Mouse (Mus musculus) A20 (cell line): ENCODE results near the gene Ror2.

ENCODE experiments used
- DNase-seq: peaks from one replicate; pipeline ENCODE4 v3.0.0-alpha.2; 2011; ENCODE audit warnings: low read depth, low spot score

Ror2 gene

DNA sequence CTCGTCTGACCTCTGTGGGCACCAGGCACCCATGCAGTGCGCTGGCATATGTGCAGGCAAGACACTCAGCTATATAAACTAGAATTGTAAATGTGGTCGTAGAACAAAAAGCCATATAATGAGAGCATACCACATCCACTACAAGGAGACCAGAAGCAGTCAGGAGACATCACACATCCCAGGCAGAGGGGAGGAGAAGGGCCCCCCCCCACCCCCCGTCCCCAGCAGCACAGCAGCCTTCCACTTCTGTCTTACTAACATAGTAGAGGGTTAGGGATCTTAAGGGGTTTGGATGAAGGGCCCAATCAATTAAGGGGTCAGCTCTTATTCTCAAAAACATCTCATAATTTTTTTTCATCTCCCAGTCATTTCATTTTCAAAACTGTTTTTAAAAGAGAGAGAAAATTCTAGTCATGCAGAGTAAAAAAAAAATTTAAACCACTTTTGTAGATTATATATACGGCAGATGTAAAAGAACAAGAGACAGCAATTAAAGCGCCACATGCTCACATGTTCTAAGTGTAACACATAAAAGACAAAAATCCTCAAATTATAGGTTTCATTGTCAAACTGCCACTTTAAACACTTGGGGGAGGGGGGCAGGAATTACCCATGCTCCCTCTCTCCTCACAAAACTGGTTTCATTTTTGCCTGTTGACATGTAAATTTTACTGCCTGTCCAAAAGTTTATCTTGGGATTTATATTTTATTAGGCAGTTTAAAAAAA is 89.8 kb downstream of the Ror2 start:
- no peak for DNase-seq

DNA sequence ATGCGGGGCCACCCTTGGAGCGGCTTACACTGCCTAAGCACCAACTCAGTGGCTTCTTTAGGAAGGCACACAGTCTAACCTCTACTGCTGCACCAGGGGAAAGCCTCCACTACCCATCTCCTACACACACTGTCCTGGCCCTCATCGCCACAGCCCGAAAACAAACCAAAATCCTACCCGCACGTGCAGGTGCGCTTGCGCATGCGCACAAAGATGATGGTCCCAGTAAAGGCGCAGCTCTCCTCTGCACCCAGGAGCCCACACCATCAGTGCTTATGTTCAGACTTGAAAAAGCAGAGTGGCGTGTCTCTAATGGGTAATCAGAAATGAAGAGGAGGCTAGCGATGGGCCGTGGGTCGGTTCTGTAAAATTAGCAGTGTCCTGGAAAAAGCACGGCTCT is 91.6 kb downstream of the Ror2 start:
- no peak for DNase-seq

DNA sequence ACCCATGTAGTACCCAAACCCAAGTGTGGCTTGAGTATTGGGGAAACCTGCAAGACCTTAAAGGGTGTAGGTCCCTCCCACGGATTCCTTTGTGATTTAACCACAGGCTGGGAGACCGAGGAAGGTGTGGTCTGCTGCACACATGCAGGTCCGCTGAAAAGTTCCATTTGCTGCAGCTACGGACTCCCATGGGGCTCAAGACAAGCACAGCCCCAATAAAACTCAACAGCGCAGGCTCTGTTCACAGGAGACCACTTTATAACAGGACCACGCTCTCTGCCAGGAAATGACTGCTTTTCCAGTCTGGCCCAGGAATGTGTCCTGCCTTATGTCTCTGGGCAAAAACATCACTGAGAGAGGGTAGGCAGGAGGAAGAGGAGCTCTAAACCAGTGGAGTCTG is 92.2 kb downstream of the Ror2 start:
- DNase-seq = no peak

DNA sequence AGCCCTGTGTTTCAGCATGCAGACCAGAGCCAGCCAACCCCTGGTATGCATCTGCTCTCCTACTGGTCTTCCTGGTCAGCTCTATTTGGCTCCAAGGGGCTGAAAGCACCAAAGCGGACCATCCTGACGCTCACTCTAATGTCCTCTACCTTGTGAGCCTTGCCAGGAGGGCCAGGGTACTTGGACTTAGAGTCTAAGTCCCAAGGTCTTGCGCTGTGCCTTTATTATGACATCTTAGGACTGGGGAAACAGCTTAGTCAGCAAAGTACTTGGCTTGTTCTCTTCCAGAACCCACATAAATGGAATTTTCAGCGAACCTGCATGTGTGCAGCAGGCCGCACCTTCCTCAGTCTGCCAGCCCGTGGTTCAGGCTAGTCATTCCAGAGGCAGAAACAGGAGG is 93.6 kb downstream of the Ror2 start:
- DNase-seq = no peak

DNA sequence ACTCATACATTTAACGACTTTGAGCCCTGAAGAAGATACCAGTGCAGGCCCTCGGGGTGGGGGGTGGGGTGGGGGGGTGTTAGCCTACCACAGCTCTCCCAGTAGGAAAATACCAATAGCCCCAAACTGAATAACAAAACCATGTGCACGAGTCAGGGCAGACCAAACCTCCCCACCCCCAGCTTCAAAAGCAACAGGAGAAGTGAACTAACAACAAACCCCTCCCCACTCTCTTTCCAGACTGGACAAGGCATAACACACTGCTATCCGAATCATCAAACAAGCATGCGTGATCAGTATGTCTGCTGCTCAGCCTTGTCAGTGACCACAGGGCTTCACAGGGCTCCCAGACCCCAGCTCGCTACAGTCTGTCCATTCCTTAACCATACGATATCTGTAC is 94.3 kb downstream of the Ror2 start:
- no peak for DNase-seq

DNA sequence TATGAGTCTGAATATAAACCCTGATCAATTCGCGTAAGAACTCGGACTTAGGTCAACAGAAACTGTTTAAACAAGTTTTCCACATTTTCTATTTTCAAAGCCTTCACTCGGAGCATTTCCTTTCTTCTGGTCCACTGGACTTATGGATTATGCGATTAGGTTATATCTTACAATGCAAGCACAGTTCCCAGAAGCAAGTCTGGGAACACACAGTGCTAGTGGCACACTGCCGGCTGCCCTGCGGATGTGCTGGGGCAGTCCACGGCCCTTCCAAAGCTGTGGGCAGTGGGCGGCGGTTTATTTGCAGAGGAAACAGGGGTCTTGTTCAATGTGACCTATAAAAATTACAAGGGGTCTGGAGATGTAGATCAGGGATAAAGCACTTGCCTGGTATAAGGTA is 97.0 kb downstream of the Ror2 start:
- DNase-seq = no peak

DNA sequence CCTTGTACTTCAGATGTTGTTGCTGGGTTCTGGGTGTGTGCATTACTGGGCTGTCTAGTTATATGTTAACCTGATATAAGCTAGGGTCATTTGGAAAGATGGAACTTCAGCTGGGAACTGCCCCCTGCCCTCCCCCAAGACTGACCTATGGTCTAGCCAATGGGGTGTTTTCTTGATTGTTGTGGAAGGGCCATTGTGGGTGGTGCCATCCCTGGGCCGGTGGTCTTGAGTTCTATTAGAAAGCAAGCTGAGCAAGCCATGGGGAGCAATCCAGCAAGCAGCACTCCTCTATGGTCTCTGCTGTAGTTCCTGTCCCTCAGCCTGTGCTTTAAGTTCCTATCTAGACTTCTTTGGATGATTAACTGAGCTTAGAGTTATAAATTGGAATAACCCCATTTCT is 101.1 kb downstream of the Ror2 start:
- no peak for DNase-seq

DNA sequence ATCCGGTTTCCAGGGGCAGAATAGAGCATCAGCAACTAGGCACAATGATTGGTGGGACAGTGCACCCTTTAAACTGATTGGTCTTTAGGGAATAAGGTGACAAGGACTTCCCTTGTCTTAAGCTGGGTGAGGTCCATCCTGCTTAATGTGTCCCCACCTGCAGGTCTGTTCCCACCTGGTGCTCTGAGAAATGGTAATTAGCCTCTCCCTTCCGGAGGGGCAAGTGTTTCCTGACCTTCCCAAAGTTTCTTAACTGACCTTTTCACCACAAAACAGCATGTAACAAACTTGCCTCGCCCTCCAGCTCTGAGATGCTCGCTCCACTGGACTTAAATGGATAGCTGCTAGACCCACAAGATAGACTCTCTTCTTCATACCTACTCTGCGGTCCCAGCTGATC is 101.8 kb downstream of the Ror2 start:
- no peak for DNase-seq

DNA sequence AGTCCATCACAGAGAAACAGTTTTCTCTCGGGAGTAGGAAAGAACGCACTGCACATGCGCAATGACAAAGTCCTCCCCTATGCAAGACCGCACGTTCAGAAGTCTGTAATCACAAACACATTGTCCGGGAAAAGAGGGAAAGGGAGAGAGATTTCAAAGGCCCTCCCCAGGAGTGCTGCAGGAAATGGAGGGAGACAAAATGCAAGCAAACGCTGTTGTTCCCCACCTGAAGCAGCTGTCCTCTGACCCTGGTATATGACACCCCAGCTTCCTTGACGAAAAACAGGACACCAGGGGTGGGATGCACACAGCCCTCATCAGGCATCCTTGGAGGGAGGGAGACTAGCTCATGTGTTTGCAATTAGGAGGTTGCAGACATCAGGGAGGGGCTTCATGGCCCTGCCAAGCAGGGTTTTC is 102.8 kb downstream of the Ror2 start:
- DNase-seq = no peak

DNA sequence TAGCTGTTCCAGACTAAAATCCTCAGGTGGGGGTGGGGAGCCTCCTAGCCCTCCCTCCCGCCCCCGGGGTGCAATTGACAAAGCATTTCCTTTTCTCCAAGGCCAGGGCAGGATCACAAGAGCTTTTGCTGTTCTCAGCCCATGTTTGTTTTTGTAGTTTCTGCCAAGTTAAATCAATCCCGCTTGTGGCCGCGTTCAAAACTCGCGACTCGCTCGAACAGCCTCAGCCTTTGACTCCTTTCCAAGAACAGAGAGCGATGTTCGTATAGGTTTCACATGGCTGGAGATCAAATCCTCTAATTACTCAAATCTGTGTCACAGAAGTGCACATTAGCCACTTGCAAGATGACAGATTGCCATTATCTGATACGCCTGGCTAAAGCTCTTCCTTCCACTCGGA is 107.3 kb downstream of the Ror2 start:
- no peak for DNase-seq

DNA sequence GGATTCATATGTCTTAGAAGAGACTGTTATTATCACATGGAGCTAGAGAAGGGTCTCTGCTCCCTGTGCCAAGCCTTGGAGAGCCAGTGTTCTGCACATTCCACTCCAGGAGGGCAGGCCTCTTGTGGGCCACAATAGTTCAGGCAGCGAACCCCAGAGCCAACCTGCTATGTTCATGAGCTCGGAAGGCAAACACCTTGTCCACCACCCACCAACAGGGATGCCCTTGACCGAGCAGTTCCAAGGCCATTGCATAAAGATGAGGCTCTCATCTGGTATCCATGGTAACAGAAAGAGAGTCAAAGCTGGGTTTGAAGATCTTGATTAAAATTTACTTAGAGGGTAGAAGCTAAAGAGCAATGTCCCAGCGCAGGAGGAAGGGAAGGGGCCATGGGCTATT is 107.8 kb downstream of the Ror2 start:
- no peak for DNase-seq

DNA sequence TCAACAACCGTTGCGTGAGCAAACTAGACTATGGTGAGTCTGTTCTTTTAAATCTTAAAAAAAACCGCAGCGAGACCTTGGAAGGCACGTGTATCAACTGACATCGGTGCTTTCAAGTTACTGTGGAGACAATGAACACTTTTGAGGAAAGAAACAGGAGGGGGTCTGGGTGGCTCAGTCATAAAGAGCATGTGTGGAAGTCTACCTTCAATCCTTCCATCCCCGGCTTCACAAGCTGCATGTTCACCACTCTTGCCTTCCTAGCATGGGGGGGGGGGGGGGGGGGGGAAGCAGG is 108.6 kb downstream of the Ror2 start:
- DNase-seq = no peak

DNA sequence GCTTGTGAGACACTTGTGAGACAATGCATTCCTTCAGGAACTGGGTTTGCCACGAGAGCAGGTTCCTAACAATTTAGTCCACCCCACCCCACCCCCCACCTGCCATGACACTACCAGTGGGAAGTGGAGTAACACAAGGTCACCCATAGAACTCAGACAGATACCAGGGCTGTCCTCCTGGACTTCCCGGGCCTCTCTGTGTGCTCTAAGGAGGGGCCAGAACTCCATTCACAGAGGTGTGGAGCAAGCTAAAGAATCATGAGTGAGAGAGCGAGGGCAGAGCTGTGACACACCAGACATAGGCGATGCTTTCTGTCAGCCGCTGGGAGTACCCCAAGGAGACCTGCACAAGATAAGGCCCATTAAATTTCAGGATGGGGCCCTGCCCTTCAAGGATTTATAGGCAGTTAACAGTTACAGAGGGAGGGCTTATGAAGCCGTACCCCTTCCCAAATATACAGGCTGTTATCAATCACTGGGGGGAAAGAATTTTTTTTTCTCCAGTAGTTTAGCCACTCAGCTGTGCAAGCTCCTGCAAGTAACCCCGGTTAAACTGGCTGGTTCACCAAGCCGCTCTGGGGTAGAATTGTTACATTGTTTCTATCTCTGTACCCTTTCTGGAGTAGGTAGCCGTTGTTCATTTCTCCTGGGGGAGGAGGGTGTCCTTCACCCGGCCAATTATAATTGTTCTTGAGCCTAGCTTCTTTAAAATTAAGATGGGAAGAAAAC is 109.1 kb downstream of the Ror2 start:
- DNase-seq = no peak

DNA sequence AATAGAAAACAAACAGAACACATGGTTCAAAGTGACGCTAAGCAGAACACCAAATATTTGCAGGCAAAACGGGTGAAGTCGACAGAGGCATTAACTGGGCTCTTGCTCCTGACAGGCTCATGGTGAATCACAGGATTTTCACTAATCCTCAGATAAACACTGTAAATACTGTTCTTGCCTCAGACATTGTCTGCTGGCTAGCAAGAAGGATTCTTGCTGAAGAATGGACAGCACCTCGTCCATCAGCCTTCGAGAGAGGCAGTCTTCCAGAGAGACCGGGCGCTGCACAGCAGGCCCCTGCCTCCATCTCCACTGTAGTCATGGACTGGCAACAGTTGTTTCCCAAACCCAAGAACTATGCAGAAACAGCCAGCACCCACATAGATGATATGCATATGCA is 110.9 kb downstream of the Ror2 start:
- DNase-seq = no peak

DNA sequence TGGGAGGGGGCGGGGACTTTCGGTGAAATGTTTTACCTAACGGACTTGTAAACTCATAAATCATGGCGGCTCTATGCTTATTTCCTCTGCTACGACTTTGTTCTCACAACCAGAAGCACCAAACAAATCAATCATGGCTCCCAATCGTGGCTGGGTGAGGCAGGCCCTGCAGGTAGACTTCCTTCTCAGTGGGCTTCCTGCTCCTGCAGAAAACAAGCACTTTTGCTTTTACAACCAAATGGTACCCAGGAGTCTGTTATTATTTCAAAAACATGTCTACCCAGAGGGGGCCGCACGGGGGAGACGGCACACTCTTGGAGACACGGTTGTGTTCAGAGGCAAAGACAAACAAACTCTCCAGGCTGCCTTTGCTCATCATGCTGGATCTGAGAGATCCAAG is 122.3 kb downstream of the Ror2 start:
- no peak for DNase-seq

DNA sequence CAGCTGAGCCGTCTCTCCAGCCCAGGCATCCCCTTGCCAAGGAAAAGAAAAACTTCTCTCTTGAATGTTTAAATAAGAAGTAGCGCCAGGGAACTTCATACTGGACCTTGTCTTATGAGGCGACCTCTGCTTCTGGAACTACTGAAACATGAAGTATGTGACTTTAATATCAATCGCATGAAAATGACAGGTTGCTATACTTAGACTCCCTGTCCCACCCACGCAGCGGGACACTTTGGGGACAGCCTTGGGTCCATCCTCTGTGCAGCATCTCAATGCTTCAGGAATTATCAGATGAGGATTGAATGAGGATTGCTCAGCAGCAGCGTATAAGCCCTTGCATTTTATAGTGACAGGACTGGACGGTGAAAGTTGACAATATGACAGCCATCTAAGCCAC is 122.9 kb downstream of the Ror2 start:
- no peak for DNase-seq

DNA sequence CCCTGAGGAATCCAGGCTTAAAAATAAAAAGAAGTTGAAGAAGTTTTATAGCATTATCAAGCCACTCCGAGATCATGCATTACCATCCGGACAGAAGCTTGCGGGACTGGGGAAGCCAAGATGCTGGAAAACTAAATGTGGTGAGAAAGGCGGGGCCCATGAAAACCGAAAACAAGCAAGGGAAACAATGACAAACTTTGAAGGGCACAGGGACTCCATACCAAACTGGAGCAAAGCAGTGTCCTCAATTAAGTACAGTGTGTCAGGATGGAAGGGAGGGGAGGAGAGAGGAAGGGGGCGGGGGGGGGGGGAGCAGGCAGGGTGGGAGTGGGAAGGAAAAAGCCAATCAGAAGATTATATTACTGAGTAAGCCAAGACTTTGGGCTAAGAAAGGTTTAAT is 126.4 kb downstream of the Ror2 start:
- DNase-seq = no peak

DNA sequence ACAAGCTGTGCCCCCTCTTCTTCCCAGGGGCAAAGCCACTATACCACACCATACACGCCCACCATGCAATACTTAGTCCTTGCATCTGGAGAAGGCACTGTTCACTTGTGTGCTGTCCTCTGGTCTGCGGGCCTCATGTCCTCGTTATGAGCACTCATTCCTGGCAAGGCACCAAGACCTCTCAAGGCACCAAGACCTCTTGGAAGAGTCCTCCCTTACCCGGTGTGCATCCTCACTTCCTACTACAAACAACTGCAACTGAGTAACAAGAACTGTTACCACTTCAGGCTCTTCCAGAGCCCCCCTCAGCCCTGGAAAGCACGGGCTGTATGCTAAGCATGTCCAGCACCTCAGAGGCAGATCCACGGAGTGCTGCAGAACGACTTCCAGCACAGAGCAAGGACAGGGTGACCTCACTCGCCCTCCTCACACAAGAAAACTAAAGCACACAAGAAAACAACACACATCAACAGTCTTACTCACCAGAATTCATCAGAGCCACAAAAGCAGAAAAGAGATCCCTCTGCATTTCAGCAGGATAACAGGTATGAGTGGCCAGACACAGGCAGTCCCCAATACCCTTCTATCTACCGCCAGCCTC is 127.4 kb downstream of the Ror2 start:
- no peak for DNase-seq

DNA sequence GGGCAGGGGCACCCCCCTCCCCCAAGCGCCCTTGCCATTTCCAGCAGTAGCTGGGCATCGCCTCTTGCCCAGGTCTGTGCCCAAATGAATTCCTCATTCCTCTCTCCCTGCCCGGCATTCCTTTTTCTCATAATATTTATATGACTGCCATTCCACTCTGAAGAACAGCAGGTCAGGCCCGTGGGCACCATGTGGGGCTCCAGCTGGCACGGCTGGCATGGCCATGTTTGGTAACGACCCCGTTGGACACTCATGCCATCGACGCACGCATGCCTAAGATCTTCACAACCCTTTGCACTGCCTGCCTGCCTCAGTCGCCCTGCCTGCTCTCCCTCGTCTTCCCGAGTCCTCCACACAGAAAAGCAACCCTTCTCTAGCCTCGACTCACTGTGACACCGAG is 129.0 kb downstream of the Ror2 start:
- no peak for DNase-seq

DNA sequence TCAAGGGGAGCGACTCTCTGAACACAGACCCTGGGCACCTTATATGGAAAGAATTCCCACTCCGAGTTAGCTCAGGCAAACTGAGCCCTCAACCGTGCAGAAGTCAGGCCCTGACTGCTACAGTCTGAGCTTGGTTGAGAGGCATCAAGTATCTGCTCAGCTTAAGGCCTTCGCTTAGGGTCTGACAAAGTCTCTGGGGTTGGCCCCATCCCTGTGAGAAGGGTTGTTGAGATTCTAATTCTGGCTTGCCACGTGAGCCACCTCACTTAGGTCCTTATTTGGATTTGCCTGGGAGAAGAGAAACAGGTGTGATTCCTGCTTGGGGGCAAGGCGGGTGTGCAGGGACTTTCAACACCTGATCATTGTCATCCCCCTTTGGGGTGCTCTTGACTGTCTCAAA is 129.6 kb downstream of the Ror2 start:
- no peak for DNase-seq

DNA sequence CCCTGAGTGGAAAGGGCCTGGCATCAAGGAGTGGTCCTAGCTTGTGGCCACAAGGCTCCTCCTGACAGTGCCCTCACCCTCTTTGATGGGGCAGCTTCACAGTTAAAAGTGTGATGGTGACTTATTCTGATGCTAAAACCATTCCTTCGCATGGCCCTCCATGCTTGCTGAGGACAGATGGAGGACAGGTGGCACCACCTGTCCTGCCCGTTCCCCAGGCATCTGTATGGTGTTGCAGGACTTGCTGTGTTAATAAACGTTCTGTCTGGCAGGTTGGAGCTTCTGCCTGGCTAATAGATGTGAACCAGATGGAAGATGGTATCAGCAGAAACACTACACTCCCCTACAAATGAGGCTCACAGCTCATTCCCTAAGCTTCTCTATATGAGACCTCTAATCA is 140.4 kb downstream of the Ror2 start:
- DNase-seq = no peak

DNA sequence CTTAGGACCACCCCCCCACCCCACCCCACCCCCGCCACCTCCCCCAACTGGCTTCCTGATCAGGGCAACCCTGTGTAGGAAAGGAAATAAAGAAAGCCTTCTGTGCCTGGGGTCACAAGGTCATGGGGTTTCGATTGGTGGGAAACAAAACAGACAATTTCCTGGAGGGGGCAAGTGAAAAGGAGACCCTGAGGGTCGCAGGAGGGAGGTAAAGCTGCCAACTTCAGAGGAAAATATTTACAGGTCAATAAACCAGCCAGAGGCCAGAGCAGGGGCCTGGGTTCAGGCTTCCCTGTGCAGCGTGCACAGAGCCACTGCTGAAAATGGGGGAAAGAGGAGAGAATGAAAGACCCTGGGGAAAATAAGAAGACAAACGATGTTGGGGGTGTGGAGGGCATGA is 142.8 kb downstream of the Ror2 start:
- no peak for DNase-seq

DNA sequence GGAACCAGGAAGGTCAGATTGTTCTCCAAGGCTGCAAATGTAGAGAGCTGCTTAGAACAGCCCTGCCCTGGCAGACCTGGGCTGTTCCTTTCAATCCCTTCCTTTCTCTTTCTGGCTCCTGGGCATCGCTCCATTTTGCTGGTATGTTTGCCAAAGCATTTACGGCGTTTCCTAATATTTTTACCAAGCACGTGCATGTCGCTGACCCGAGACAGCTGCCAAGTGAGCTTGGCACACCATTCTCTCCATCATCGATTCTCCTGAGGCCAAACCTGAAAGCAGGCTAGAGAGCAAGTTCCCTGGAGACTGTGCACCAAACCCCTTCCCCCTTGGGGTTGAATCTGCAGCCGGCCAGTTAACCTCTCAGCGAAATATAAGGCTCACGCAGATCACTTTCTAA is 143.7 kb downstream of the Ror2 start:
- DNase-seq = no peak
